Mouse (Mus musculus) spleen, adult 2 months (tissue): ENCODE results near the gene Htt. TPM values are rescaled to one million over a fixed set of nuclear protein-coding genes. Genes with fewer than 3 reads are reported as not detected.

ENCODE experiments used
- DNase-seq, 2 experiments: peaks; one replicate each; pipeline versions ENCODE4 v3.0.0 to v3.0.0-alpha.2; 2012 to 2021; ENCODE audit warnings: low spot score in 2 of 2, low read depth in 1 of 2
- H3K27ac ChIP-seq: fragments of 200-500 bp; 2 replicates; pipeline ENCODE4 v1.5.1; 2012; ENCODE audit warnings: low read length, inconsistent platforms; ENCODE audit not compliant: insufficient read depth
- H3K27me3 ChIP-seq: fragments of 200-500 bp; 2 replicates; pipeline ENCODE4 v1.6.1; 2012; ENCODE audit warnings: mild to moderate bottlenecking, moderate library complexity, low read length, inconsistent platforms; ENCODE audit not compliant: control insufficient read depth, insufficient read depth
- H3K36me3 ChIP-seq: fragments of 200-500 bp; 2 replicates; pipeline ENCODE4 v1.6.1; 2012; ENCODE audit warnings: mild to moderate bottlenecking, low read length, inconsistent platforms; ENCODE audit not compliant: control insufficient read depth, insufficient read depth
- H3K4me1 ChIP-seq: fragments of 200-500 bp; 2 replicates; pipeline ENCODE4 v1.6.1; 2011; ENCODE audit warnings: inconsistent platforms; ENCODE audit not compliant: control insufficient read depth, insufficient read depth, insufficient read length
- H3K4me3 ChIP-seq: fragments of 200-500 bp; 2 replicates; pipeline ENCODE4 v1.5.1; 2011; ENCODE audit warnings: mild to moderate bottlenecking, inconsistent platforms; ENCODE audit not compliant: insufficient read depth, insufficient read length; ENCODE audit errors: extremely low read depth
- CTCF ChIP-seq: fragments of 200-500 bp; IDR thresholded peaks from 2 replicates; pipeline ENCODE4 v1.5.1; 2011; ENCODE audit warnings: mild to moderate bottlenecking, inconsistent platforms; ENCODE audit not compliant: insufficient read depth, insufficient read length, insufficient replicate concordance; ENCODE audit errors: extremely low read depth
- POLR2A ChIP-seq: fragments of 200-500 bp; IDR thresholded peaks from 2 replicates; pipeline ENCODE4 v1.6.1; 2011; ENCODE audit warnings: low read depth, low read length, inconsistent platforms
- WGBS: fragments of 180-500 bp; shearing (Covaris S2); methylation state at CpG from one replicate; pipeline ENCODE4 v1.1.7; 2018; 5-methylcytosine and 5-hydroxymethylcytosine counted together
- polyA plus RNA-seq: library from polyadenylated mRNA; depleted of rRNA; stranded (reverse); fragments of >200 nt; gene quantifications from 2 replicates; pipeline ENCODE4 v1.2.3, GENCODE M21; 2012

The Htt gene
- polyA plus RNA-seq, 1 experiment: 11.9 TPM

- no peak for TF ChIP-seq CTCF
- TF ChIP-seq POLR2A: no peak
- Histone ChIP-seq H3K27ac (no peak overlapping the region), H3K4me1 (no peaks in the 10 kb centered on the region), H3K4me3 (no peak overlapping the region), H3K27me3 (no peaks in the 10 kb centered on the region), H3K36me3 (no peaks in the 10 kb centered on the region)
- DNase-seq: no peak
- WGBS: 88% methylated on average over 10 of the region's 10 CpGs
Measured at GRCm38 (mm10) chr5:34941710-34942470, 180.3 kb downstream of the Htt start.

GRCm38 (mm10) chr5:34943428-34943827, 181.9 kb downstream of the Htt start:
- Histone ChIP-seq H3K4me3 (no peak overlapping the region), H3K27me3 (no peaks in the 10 kb centered on the region), H3K27ac (no peak overlapping the region), H3K4me1 (peaks cover under 1% of the 10 kb centered on the region; the same call in 1 of the 2 replicates), H3K36me3 (no peaks in the 10 kb centered on the region)
- no peak for TF ChIP-seq POLR2A
- no peak for TF ChIP-seq CTCF
- WGBS: 67% methylated on average over 3 of the region's 3 CpGs
- DNase-seq: no peak

GRCm38 (mm10) chr5:34948861-34949760, 187.6 kb downstream of the Htt start, which contains the start of gene Rgs12:
Gene Rgs12 (plus strand): TSS chr5:34949445.
- Histone ChIP-seq H3K27ac (peak within 1 kb of the TSS; percentile 55), H3K4me1 (peaks cover 5% of the 10 kb centered on the region; the same call in 1 of the 2 replicates), H3K27me3 (no peaks in the 10 kb centered on the region), H3K36me3 (no peaks in the 10 kb centered on the region), H3K4me3 (peak within 1 kb of the TSS; percentile 70)
- under 1% methylated on average over 81 of the region's 84 CpGs for WGBS
- no peak for TF ChIP-seq CTCF
- peak; percentile 56 to 81 for DNase-seq

GRCm38 (mm10) chr5:34949769-34950211, 188.2 kb downstream of the Htt start:
- DNase-seq: no peak
- Histone ChIP-seq H3K4me1 (peaks cover 5% of the 10 kb centered on the region; the same call in 1 of the 2 replicates), H3K27me3 (no peaks in the 10 kb centered on the region), H3K36me3 (no peaks in the 10 kb centered on the region), H3K27ac (peak overlapping the region; percentile 44), H3K4me3 (peak overlapping the region; percentile 70)
- TF ChIP-seq CTCF: no peak
- TF ChIP-seq POLR2A: no peak
- 7% methylated on average over 12 of the region's 12 CpGs for WGBS

GRCm38 (mm10) chr5:34950486-34951160, 189.1 kb downstream of the Htt start:
- Histone ChIP-seq H3K27ac (no peak overlapping the region), H3K36me3 (no peaks in the 10 kb centered on the region), H3K4me3 (no peak overlapping the region), H3K27me3 (no peaks in the 10 kb centered on the region), H3K4me1 (peaks cover 5% of the 10 kb centered on the region; the same call in 1 of the 2 replicates)
- DNase-seq: no peak
- 92% methylated on average over 6 of the region's 6 CpGs for WGBS
- no peak for TF ChIP-seq CTCF
- no peak for TF ChIP-seq POLR2A

- peaks cover 5% of the 10 kb centered on the region; the same call in 1 of the 2 replicates for H3K4me1 ChIP-seq
- H3K4me3 ChIP-seq: no peak overlapping the region
- no peaks in the 10 kb centered on the region for H3K36me3 ChIP-seq
- 97% methylated on average over 8 of the region's 8 CpGs for WGBS
- no peaks in the 10 kb centered on the region for H3K27me3 ChIP-seq
- TF ChIP-seq POLR2A: no peak
- no peak for TF ChIP-seq CTCF
- H3K27ac ChIP-seq: no peak overlapping the region
- DNase-seq: no peak
Measured at GRCm38 (mm10) chr5:34951161-34951834, 189.8 kb downstream of the Htt start.
